Mouse (Mus musculus): ENCODE measurements around the gene Gm47791.
A peak's percentile ranks its signal among the peaks of the same experiment; 100 is the strongest.

Gm47791 gene

DNA sequence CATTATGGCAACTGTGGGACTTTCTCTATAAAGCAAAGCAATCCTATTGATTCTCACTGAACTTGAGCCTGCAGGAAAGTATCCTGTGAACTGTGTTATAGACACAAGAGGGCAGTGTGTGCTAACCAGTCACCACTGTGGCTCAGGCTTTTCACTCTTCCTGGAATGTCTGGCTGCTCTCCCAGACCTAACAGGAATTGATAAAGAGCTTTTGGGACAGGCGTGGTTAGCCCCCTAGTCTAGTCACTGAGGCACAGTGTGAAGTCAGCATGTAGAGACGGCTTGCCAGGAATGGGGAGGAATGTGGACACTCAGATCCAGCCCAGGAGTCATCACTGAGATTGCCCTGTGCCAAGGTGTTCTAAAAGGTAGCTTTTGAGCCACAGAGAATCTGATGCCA lies 16.4 kb upstream of the Gm47791 start:
- peak; percentile 69 for DNase-seq (ENCODE audit: low read depth, low spot score)

DNA sequence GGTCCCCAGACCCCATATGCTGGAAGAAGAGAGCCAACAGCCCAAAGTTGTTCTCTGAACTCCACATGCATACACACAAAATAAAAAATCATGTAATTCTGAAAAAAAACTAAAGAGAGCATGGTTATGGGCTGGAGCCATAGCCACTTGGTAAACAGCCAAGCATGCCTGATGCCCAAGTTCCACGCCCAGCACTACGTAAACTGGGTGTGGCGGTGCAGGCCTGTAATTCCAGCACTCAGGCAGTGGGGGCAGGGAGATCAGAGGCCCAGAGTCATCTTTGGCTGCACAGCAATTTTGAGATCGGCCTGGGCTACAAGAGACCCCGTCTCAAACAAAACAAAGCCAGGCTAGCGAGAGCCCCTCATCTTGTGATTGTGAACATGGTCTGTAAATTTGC lies 14.5 kb upstream of the Gm47791 start:
- DNase-seq (ENCODE audit: low read depth, low spot score) = no peak

DNA sequence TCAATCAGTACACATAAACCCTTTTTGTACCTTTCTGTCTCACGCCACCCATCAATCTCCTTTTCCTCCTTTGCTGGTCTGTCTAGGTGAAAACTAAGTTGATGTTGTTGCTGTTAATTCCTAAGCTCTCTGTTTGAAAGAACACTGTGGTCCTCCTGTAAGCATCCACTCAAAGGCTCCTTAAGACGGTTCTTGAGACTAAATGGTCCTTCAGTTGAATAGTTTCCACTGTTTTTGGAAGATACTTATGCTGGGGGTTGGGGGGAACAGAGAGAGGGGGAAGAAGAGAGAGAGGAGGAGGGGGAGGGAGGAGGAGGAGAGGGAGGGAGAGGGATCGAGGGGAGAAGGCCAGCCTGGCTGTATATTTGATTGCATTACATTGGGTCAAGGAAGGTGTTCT lies 12.5 kb upstream of the Gm47791 start:
- no peak for DNase-seq (ENCODE audit: low read depth, low spot score)

DNA sequence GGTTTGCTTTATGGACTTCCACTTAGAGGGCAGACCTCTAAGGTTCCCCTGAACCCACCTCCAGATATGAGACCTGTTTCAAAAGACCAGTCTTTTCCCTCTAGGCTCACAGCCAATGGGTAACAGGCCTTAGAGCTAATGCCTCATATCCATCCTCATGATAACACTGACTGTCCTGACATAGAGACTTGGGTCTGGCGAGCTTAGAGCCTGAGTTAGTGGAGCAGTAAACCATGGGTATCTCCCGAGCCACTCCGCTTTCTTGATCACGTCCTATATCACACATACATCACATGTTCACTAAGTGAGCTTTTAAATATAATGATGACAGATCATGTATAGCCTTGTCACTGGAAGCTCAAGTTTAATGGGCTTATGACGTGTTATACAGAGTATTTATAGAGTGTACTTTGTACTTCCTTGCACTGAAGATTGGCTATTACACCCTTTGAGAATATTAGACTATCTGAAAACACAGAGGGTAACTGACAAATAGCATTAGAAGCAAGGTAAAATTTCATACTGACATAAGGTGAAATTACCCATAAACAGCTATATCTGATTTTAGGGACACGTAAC lies 8.4 kb upstream of the Gm47791 start:
- no peak for DNase-seq (ENCODE audit: low read depth, low spot score)

DNA sequence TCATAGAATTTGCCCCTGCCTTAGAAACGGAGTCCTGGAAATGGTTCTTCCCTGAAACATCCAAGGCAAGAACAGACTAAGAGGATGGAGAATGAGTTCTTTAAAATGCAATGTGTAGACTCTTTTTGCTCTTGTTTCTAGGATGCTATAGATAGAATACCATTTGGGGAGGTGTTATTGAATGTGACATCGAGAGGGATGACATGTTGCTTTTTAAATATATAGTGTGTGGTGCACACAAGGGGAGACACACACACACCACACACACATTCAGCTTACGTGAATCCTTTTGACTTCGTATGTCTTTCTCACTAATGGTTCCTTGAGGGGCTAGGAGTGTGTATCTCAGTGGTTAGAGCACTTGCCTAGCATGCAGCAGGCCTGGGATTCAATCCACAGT lies 4.2 kb upstream of the Gm47791 start:
- no peak for DNase-seq (ENCODE audit: low read depth, low spot score)

DNA sequence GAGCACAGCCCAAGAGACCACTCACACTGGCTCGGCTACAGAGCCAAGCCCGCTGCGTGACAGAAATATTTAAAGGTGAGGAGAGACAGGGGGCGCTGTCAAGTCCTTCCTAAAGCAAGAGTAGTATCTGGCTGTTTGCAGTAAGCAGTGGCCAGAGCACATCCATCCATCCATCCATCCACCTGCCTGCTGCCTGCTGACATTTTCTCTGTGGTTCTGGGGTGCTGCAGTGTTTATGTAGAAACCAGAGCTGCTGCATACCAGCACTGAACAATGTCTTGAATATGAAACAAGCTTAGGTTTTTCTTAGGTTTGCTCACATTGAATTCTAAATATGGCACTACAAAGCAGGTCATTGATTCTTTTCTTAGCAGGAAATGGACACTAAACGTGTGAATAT lies 2.2 kb upstream of the Gm47791 start:
- no peak for DNase-seq (ENCODE audit: low read depth, low spot score)

DNA sequence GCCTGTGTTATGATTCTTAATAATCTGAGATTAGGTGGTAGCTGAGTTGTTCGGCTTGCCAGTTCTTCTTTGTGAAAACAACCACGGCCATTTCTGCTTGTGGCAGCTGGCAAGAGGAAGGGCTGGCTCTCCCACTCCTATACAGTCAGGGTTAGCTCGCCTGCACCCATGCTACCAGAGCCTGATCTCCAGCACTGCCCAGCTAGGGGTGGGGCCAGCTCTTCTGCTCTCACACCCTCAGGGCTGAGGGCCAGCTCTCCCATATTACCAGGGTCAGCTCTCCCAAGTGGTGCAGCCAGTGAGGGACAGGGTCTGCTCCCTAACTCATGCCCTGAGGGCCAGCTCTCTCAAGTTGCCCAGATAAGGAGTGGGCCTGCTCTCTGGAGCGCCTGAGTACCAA lies 1.4 kb upstream of the Gm47791 start:
- no peak for DNase-seq (ENCODE audit: low read depth, low spot score)

DNA sequence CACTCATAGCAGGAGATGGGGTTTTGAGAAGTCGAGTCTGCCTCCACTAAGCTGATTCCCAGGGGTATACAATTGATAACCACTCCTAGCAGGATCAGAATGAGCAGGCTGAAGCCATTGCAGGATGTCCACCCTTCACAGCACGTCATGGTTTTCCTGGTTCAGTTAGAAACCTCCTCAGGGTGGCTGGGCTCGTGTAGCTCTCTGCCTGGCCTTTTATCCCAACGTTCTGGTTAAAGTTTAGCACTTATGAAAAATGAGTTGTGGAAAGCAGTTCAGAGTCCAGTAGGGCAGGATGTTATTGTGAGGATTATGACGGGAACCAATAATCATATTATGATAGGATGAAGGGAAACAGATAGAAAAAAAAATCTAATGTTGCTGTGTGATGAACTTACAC lies 2.8 kb downstream of the Gm47791 start, which contains the start of gene Tm4sf20:
Tm4sf20 (minus strand) TSS at position 193 of the 400 bp plus-strand sequence.
- no peak for DNase-seq (ENCODE audit: low read depth, low spot score)

DNA sequence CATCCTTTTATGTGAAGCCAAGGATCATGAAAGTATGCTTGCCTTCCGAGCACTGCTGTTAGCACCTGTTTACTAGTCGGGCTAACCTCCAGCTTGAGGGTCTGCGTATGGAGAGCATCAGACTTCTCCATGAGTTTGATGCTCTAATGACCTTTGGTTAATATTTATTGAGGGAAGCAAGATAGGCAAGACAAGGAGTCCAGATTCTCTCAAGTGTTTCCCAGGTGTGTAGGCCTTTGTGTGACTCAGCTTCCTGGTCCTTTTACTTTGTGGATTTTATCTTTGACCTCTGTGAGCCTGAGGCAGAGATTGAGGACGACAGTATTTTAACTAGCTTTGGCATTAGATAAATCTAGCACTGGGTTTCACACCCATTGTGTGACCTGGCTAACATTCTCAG lies 4.4 kb downstream of the Gm47791 start:
- DNase-seq (ENCODE audit: low read depth, low spot score) = no peak

DNA sequence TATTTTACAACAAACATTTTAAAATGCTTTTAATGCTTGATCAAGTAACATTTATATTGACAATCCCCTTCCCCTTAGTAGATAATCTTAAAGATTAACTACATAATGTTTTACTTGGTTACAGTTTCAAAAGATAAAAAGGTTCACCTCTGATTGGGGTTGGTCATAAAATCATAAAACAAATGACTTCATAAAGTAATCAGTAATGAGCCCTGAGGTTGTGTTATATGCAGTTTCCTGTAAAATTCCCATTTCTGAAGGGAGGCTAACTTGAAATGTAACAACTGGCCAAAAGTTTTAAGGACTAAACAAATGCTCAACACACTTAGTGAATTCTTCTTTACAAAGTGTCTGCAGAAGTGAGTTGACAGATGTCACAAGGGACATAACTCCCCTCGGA lies 4.8 kb downstream of the Gm47791 start:
- no peak for DNase-seq (ENCODE audit: low read depth, low spot score)

DNA sequence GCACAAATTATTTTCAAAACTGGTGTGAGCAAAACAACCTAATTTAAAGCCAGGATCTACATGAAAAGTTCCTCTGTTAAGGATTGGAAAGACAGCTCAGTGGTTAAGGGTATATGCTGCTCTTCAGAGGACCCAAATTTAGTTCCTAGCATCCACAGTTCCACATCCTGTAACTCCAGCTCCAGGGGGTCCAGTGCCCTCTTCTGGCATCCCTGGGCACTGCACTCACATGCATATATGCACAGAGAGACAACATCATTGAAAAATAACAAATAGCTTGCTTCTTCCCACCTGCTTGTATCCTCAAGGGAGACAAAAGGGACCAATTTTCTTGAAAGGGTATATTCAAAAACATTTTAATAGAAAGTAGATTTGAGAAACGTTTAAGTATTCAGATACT lies 8.8 kb downstream of the Gm47791 start:
- DNase-seq (ENCODE audit: low read depth, low spot score) = no peak

DNA sequence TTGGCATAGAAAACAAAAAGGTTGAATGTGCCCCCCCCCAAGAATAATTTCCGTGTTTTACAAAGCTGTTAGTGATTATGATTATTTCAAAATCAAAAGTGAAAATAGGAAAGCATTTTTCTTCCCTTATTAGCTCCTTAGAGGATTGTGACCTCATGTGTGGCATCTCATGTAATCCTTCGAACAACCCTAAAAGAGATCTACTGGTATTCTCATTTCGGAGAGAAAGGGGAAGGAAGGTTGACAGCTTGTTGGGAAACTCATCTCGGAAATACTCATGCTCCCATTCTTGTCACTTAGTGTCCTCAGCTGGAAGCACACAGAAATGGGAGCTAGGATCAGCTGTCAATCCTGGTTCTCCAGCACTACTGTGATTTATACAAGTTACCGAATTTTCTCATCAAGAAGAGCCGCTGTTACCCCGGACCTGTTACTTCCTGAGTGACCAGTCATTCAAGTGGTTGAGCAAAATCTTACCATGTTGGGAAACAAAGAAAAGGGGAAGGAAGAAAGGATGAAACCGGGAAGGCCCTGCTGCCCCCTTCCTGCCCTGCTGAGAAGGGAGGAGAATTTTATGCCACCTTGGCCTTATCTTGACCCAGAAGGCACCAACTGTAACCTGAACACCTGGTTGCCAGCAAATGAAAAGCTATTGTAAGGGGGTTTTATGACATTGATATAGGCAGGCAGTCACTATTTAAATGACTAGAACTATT lies 9.4 kb downstream of the Gm47791 start:
- DNase-seq (ENCODE audit: low read depth, low spot score) = no peak

DNA sequence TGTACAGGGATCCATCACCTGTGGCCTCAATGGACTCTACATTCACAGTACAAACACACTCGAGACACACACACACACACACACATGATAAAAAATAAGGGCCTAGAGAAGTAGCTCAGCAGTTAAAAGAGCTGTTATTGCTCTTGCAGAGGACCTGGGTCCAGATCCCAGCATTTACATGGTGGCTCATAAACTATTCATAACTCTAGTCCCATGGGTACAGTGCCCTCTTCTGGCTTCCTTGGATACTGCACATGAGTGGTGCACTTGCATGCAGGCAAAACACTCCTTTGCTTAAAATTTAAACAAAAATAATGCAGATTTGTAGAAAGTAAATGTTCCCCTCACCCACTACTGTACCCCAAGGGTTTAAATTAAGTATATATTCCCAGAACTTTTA lies 11.5 kb downstream of the Gm47791 start:
- DNase-seq (ENCODE audit: low read depth, low spot score) = no peak

DNA sequence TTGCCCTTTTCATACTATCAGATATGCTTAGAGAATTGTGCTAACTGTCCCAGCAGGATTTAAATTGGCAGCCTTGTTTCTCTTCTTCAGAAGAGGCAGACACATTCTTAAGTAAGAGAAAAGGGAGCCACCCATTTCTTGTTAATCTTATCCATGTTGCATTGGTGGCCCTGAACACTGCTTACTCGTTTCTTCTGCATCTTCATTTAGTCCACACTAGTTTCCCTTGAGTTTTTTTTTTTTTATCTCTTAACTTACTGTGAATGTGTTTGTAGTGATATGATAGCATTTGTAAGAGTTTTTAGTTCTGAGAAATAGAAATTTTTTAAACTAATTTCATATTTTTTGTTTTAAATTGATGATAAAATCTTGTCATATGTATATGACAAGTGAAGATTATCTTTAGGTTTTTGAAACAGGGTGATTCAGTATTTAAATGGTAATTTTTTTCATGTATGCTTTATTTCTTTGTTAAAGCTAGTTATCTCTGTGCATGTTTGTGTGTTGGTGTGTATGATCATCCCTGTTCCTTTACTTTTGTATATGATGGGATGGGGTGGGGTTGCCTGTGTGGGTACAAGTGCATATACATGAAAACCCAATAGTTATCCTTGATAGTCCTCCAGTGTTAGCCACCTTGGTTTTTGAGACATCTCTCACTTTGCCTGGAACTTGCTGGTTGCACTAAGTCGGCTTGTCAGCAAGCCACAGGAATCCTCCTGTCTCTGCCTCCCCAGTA lies 23.2 kb downstream of the Gm47791 start:
- DNase-seq (ENCODE audit: low read depth, low spot score) = no peak

DNA sequence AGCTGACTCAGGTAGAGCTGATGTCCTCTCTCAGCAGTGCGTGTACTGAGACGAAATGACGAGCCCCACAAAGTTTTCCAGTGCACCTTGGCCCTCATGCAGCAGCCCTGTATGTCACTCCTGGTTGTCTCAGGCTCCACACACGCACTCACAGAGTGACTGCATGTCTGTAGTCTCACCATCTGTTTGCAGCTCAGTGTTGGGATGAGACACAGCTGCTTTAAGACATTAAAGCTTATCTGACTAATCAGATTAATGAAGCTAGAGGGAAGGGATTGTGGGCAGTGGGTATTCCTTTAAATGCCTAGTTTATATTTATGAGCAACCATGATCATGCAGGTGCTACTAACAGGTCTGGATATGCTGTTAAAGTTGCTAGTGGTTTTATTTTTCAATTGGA lies 24.6 kb downstream of the Gm47791 start:
- no peak for DNase-seq (ENCODE audit: low read depth, low spot score)

DNA sequence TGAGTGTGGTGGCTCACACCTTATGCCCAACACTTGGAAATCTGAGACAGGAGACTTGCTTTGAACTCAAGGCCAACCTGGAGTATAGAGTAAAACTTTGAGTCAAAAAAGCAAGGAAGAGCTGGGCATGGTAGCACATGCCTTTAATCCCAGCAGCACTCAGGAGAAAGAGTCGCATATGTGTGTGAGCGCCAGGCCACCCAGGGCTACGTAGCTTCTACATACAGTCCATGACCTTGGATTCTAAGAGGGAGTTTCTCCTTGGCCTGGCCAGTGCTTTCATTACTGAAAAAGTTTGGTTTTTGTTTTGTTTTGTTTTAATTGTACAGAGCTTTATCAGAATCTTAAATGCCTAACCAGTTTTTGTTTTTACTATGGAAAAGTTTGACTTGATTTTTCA lies 27.1 kb downstream of the Gm47791 start:
- DNase-seq (ENCODE audit: low read depth, low spot score) = no peak

DNA sequence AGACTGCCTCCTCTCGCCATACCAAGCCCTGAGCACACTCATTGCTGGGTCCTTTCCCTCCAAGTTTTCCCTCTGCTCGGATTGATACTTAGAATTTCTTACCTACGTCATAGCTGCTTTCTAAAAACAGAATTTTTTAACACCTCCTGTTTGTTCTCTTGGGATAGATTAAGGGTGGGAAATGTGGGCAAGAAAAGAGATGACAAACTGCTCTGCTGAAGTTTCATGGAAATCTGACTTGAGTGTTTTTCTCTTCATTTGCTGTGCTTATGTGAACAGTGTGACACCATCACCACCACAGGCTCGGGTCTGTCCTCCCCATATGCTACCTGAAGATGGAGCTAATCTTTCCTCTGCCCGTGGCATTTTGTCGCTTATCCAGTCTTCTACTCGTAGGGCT lies 29.5 kb downstream of the Gm47791 start:
- DNase-seq (ENCODE audit: low read depth, low spot score) = no peak

DNA sequence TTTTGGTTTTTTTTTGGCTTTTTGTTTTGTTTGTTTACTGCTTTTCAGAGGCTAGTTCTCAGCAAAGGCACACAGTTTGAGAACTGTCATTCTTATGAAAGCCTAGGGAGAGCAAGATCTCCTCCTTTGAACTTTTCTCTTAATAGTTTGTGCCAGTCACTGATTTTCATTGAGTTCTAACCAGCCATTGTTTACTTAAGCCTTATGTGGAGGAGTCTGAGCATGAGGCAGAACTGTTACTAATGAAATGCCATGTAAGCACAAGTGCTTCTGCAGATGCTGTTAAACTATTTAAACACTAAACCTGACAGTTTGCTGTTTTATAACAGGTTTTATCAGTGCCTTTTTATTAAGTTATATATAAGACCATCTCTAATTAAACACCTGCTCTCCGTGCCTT lies 33.0 kb downstream of the Gm47791 start:
- DNase-seq (ENCODE audit: low read depth, low spot score) = no peak

DNA sequence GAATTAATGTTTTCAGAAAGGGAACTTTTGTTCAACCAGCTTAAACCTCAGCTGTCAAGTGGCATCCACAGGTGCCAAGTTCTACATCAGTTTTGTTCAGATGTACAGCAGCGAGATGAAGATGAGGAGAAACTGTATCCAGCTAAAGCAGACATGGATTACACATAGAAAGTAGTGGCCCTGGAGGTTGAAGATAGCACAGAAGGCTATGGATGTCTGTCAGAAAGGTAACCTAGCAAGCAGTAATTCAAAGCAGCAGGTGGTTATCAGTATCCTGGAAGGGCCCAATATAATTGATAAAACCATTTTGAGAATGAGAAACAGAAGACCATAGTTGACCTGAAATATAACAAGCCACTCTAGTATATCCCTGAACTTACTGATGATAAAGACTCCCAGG lies 37.7 kb downstream of the Gm47791 start:
- DNase-seq (ENCODE audit: low read depth, low spot score) = no peak

DNA sequence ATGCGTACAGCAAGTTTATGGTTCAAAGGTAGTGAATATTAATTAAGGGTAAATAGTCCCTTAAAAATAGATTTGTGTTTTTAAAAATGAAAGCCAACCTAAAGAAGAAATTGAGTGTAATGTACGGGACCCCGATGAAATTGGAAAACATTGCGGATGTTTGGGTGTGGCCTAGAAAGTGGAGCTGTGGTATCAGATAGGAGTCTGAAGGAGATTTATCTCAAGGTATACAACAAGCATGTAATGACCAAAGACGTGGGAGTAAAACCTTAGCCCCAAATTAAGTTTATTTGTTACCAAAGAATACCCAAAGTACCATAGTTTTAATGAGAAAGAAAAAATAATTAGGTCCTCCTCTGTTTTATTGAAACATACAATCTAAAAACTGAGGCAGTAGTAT lies 44.6 kb downstream of the Gm47791 start:
- DNase-seq (ENCODE audit: low read depth, low spot score) = no peak

DNA sequence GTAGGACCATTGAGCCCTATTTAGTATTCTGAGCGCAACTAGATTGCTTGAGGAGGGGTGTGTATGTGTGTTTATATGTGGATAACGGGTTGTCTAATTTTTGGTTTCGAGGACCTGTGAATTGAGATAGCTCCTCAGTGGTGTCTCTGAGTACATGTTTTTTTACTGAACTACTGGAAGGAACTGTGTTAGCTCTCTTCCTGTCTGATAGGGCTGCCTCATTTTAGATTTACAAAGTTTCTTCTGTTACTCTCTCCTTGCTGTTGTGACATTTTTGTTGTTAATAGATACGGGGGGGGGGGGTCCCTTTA lies 45.2 kb downstream of the Gm47791 start:
- DNase-seq (ENCODE audit: low read depth, low spot score) = no peak

DNA sequence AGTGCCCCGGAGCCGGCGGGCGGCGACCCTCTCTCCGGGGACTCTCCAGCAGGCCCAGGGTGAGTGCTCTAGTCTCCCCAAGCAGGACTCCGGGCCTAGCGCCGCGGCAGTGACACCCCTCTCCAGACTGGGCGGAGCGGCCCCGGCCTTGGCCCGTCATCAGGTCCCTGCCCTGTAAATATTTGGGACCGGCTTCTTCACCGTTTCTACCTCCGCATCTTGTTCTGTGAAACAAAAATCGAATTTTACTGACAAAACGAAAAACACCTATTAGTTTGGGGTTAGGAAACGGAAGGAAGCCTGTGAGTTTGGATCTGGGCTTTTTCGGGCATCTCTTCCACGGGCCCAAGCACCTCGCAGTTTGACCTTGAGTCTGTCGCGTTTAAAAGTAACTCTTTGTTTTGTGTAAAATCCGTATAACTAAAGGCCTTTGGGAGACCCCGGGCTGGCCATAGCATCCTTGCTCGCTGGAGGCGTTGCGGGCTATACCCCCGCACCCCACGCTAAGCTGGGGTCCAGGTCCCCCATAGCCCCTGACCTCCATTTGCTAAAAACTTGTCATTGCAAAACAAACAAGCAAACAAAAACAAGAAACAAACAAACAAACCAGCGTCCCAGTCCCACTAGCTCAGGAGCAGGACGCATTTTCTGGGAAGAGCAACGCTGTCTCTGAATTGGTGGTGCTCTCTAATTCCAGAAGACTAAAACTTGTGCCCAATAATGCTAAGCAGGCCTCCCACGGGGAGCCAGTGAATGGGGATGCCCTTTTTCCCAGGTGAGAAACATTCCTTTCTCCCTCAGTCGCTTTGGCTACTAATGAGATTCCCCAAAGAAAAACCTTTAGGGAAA lies 45.8 kb downstream of the Gm47791 start:
- no peak for DNase-seq (ENCODE audit: low read depth, low spot score)
